Mouse (Mus musculus): ENCODE measurements at regions not wholly inside any gene's neighbourhood (a gene's known extent, or its start where the extent isn't known, plus 50 kb on each side); places are given as distances from the start of the nearest gene placed in this dataset.
A peak's percentile ranks its signal among the peaks of the same experiment; 100 is the strongest.

DNA sequence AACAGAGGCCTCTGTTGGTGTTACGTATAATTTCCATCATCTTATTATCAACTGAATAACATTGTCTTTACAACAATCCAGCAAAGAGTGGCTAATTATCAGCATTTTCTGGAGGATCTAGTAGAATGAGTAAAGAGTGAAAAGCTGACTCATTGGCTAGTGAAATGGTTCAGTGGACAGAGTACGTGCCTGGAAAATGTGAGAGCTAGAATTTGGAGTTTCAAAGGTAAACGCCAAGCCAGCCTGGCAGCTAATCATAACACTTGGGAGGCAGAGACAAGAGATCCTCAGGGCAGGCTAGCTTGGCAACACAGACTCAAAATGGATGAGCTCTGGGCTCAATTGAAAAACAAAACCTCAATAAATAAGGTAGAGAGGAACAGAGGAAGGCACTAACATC, 2628.0 kb upstream of the Gm7489 start:
- no peak for DNase-seq (ENCODE audit: low spot score in 2 of 2)

DNA sequence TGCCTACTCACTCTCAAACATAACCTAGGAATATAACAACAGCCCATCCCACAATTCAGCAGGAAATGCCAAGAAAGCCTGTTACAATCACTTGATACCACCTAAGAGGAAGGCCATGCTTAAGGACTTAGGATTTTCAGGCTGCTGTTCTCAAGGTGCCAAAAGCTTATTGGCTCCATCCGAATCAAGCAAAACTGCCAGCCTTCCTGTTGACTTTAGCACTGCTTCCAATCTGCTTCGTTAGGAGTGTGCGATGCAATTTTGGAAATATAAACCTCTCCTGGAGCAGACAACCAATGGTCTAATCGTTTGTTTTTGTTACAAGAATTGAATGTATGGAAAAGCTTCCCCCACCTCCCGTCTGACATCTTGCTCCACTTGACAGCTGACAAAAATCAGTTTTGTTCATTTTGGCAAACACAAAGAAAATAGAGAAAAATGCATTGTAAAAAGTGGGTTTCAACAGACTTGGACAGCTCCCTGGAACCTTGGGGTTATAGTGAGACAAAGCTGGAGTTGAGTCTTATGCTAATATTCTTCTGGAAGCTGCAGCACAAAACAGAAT, 2620.0 kb upstream of the Gm7489 start:
- DNase-seq (ENCODE audit: low spot score in 2 of 2): no peak

GRCm38 (mm10) chr15:51265971-51266370, 2618.7 kb upstream of the Gm7489 start:
- DNase-seq (ENCODE audit: low spot score in 2 of 2): no peak

DNA sequence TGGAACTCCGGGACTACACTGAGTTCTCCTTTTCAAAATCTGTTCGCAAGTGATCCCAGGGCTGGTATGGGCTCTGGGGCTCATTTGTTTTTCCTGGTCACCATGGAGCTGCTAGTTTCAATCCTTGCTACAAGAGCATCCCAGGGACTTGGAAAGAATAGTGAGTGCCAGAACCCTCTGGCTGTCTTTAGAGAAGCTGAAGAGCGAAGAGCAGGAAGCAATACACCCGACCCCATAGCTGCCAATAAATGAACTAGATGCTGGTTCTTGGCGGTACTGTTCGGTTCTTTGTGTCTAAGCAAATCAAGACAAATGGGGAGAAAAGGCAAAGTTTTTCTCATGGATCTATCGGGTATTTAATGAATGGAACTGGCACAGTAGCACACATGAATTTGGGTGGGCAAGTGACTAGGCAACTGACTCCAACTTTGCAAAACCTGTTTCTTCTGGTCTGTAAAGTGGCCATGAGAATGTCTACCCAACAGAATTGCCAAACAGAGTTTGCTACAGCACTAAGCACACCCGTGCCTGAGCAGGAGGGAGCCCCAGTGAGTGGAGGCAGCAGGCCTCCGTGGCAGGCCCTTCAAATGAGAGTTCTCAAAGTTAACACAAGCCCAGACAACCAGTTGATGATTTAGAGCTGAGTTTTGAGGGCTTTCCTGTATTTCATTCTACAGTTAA, 2612.9 kb upstream of the Gm7489 start:
- DNase-seq (ENCODE audit: low spot score in 2 of 2): no peak

DNA sequence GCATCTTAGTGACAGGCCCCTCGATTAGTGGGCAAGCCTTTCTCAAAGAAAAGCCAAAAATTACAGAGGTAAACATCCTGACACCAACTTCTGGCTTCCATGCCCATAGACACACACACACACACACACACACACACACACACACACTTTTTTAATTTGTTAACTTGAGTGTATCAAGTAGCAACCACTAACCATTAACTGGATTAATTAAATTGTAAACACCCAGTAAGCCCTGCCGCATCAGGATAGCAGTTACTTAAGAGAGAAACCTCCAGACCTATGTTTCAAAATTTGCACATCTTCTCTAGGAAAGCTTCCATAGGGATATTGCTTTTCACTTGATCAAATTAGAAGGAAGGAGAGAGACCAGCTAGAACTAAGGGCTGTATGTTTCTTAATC, 2599.4 kb upstream of the Gm7489 start:
- no peak for DNase-seq (ENCODE audit: low spot score in 2 of 2)

DNA sequence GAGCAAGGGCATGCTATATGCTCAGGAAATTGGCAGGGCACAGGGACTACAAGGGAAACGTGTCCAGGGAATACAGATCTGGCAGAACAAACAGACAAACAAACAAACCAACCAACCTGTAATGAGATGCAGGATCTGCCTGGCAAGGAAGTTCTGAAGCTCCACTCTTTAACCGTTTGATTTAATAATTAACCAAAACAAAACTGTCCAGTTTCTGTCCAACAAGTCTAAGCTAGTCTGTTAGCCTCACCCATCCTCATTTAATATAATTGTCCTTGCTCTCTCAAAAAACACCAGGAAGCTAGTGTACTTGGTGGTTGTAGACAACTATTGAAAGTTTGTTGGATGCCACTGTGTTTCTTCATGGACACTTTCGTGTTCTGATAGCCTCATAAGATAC, 2598.4 kb upstream of the Gm7489 start:
- DNase-seq (ENCODE audit: low spot score in 2 of 2): no peak

- peak in 1 of 2 experiments; percentile 5 for DNase-seq (ENCODE audit: low spot score in 2 of 2)
These were observed 2595.7 kb upstream of the Gm7489 start for GRCm38 (mm10) chr15:51288911-51289432.

DNA sequence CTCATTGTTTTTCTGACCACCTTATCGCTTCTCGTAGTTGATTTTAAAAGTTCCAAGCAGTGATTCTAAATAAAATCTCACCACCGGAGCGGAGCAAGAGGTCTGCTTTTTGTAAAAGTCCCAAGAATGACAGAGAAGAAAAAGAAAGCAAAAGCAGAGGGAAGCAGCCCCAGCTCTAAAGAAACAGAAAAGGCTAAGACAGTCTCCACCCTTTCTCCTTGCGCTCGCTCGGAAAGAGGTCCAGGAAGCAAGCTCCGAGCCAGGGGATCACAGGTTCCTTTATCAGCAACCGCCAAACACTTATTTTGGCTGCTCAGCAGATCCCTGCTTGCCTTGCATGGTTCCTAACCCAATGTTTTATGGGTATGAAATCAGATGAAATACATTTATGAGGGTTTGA, 2594.8 kb upstream of the Gm7489 start:
- no peak for DNase-seq (ENCODE audit: low spot score in 2 of 2)

DNA sequence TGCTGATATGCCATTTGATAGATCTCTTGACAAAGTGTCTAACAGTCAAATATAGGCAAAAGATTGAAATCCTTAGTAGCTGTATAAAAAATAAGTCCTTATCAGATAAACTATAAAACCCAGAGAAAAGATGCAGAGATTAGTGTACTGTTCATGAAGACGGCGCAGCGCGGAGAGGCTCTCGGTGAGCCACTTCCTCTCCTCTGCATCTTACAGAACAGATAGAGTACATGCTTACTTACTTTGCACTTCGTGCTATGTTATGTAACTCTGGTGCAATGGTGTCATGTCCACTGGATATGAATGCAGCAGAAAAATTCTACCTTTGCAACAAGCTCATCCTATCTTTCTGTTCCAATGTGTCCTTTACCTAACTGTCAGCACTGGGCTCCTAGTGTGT, 2593.5 kb upstream of the Gm7489 start:
- DNase-seq (ENCODE audit: low spot score in 2 of 2): no peak

- no peak for DNase-seq (ENCODE audit: low spot score in 2 of 2)
These were observed 2587.9 kb upstream of the Gm7489 start for GRCm38 (mm10) chr15:51296841-51297240.

DNA sequence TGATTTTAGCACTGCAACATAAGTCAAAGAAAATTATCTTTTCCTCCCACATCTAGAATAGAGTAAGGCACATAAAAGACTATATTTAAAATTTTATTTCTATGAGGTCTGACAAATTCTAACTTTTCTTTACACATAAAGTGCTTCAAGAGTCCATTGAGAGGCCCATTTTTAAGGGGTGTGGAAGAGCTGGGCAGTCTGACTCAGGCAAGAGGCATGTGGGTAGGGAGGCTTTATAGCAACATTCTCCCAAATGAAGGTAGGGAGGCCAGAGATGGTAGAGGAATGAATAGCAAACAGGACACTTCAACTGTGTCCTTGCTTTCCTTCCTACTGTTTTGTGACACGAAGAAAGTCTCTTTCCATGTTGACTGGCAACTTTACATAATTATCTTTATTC, 2566.6 kb upstream of the Gm7489 start:
- no peak for DNase-seq (ENCODE audit: low spot score in 2 of 2)

DNA sequence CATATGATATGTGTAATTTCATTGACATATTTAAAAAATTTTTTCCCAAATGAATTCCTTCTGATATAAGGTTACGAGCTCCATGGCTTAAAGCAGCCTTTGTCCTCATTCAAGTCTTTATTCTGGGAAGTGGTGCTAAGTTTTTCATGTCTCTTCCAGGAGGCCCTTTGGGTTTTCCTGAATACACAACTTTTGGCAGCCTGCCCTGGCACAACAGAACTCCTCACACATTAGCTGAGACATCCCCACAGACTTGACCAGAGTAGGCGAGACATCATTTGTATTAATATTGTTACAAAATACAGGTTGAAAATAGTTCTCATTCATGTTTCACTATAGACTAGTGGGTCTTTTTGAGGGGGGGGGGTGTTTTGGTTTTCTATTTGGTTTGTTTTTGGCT, 2565.9 kb upstream of the Gm7489 start:
- no peak for DNase-seq (ENCODE audit: low spot score in 2 of 2)

DNA sequence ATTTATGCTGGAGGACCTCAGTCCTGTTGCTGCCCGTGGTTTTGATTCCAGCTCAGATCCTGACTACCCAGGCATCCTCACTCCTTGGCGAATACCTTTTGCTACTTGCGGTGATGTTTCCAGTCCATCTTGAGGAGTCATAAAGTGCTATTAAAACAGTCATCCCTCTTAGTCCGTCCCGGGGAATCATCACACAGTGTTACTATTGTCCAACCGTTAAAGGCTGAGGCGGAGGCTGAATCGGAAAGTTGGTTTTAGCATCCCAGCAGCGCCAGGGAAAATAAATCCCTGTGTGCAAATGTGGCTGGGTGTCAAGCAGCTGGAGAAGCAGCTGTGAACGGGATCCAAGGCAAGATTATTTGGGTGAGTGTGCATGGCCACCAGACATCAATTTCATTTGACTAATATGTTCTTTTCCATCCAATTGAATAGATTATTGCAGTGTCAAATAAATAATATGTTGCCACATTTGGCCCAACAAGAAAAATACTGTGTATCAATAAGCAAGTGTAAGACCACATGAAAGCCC, 2564.3 kb upstream of the Gm7489 start:
- DNase-seq (ENCODE audit: low spot score in 2 of 2): peak in 1 of 2 experiments; percentile 5

DNA sequence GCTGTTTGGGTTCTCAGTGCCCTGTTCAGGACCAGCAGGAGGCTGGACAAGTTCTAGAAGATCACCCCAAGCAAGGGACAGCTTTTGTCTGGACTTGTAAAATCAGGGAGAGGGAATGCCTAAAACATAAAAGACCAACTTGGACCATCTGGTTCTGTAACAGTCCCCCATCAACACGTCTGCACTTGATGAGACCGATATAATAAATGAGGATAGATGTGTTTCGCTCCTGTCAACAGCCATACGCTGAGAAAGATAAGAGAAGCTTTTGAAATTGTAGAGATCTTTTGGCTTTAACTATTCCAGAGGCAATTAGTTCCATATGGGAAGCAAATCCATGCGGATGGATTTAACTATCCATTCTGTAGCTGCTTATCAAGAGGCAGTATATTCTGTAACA, 2561.4 kb upstream of the Gm7489 start:
- no peak for DNase-seq (ENCODE audit: low spot score in 2 of 2)

DNA sequence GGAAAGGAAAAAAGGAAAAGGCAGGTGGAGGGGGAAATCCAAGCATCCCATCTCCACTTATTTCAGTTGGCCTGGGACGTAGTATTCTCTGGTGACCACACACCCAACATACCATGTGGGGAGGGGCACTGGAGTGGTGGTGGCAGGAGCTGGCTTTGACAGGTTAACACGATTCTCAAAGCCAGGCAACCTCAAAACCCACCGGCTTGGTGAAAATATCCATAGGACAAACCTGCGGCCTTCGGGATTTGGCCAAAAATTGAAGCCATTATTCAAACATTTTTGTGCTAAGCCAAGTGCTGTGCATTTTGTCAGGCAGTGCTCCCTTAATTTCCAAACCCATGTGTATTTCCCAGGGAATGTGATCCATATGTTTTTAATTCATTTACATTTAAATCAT, 2560.5 kb upstream of the Gm7489 start:
- no peak for DNase-seq (ENCODE audit: low spot score in 2 of 2)

GRCm38 (mm10) chr15:51327702-51328101, 2557.0 kb upstream of the Gm7489 start:
- DNase-seq (ENCODE audit: low spot score in 2 of 2): no peak

GRCm38 (mm10) chr15:51336441-51336840, 2548.3 kb upstream of the Gm7489 start:
- DNase-seq (ENCODE audit: low spot score in 2 of 2): no peak

GRCm38 (mm10) chr15:51346301-51346700, 2538.4 kb upstream of the Gm7489 start:
- no peak for DNase-seq (ENCODE audit: low spot score in 2 of 2)

GRCm38 (mm10) chr15:51363391-51363790, 2521.3 kb upstream of the Gm7489 start:
- DNase-seq (ENCODE audit: low spot score in 2 of 2): no peak

DNA sequence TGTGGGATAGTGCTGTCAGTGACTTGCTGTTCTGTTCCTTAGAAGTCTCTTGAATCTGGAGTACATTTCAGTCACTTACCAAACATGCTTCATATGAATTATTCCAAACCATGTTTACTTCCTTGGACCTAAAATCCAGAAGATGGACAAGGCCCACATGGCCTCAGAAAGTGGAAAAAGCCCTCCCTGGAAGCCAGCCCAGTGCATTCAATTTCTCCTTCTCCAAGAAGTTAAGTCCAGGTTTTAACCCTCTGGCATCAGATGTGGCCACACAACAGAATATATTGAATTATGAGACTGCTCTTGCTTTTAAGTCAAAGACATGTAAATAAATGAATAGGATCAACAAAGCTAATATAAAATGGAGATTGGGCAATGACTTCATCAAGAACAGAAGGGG, 2513.5 kb upstream of the Gm7489 start:
- no peak for DNase-seq (ENCODE audit: low spot score in 2 of 2)

GRCm38 (mm10) chr15:51390383-51390782, 2494.3 kb upstream of the Gm7489 start:
- no peak for DNase-seq (ENCODE audit: low spot score in 2 of 2)

DNA sequence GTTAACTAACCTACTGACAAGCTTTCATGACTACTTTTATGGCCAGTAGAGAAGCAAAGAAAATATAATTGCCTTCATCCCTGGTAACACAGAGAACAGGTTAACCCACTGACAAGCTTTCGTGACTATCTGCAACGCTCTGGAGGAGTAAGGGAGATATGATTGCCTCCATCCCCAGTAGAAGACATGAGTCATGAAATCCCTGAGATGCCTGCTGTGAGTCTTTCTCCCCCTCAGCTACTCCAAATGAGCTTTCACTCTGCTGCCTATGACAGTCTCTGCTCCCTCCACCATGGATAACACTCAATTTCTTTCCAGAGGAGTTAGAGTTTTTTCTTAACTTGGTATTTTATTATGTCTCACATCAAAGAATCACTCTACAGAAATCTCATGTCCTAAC, 2493.4 kb upstream of the Gm7489 start:
- DNase-seq (ENCODE audit: low spot score in 2 of 2): no peak

Data from frontal cortex, postnatal 10 days (tissue).